Mouse (Mus musculus): ENCODE measurements around the gene Trim44. TPM values are rescaled to one million over a fixed set of nuclear protein-coding genes. Genes with fewer than 3 reads are reported as not detected.
A peak's percentile ranks its signal among the peaks of the same experiment; 100 is the strongest.

The Trim44 gene
- polyA plus RNA-seq (2014; fragmentation: Nextera tagmentation; extraction: Ambion mirVana): 48.4 and 52.2 TPM in 2 replicates

DNA sequence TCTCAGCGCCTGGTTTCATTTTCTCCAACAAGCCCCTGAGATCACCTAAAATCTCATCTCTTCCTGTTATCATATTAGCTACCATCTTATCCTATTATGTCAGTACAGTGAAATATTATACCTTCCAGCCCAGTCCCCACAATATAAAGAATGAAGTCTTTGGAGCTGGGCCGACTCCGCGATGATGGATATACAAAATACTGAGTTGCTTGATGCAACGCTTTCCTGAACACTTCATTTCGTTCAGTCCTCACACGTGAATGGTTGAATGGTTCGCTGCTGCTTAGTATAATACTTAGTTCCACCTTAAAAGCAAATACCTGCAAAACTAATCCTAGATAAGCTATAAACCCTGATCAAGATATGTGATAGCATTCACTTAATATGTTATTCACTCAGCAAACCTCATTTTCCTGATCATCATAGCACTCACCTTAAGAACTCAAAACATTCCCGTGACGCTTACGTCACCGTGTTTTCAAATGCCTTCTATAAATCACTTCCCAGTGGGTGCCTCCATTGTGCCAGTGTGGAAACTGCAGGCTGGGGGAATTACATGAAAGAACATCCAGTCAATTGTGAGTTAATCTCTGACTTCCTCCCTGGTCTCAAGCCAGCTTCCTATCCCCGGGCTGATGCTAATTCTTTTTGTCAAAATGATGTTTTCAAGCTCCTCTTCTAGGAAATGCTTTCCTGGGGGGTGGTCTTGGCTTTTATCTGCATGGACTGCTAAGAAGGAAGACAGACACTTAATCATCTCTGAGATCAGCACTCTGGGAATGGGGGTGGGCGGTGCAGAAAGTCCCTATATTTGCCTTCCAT, at the start of gene Trim44:
Trim44 (minus strand) TSS at position 466 of the 822 bp plus-strand sequence.
- 41% methylated on average over 14 of the region's 14 CpGs for WGBS
- no peak within 1 kb of the TSS for H3K9ac ChIP-seq (ENCODE audit: low read length)
- H3K27ac ChIP-seq (ENCODE audit: low read depth, low read length): no peak within 1 kb of the TSS
- no peaks in the 10 kb centered on the region for H3K36me3 ChIP-seq (ENCODE audit: control insufficient read depth, insufficient read depth, low read length)
- peak; percentile 35; the same call in 1 of the 2 replicates for ATAC-seq (ENCODE audit: insufficient read depth, low FRiP score, low TSS enrichment)
- no peak within 1 kb of the TSS for H3K4me3 ChIP-seq (ENCODE audit: low read depth, low read length)
- DNase-seq (ENCODE audit: low spot score): peak; percentile 47
- no peak within 1 kb of the TSS for H3K4me2 ChIP-seq (ENCODE audit: low read depth)
- no peaks in the 10 kb centered on the region for H3K9me3 ChIP-seq (ENCODE audit: control insufficient read depth, low read length)
- peaks cover 3% of the 10 kb centered on the region; the same call in 1 of the 2 replicates for H3K4me1 ChIP-seq (ENCODE audit: control insufficient read depth, insufficient read depth, low read length)
- H3K27me3 ChIP-seq (ENCODE audit: control insufficient read depth, insufficient read depth, low read length): no peaks in the 10 kb centered on the region

GRCm38 (mm10) chr2:102455126-102455525, 47.5 kb upstream of the Trim44 start:
- Histone ChIP-seq H3K27ac (ENCODE audit: low read depth, low read length) (no peak overlapping the region), H3K27me3 (ENCODE audit: control insufficient read depth, insufficient read depth, low read length) (no peaks in the 10 kb centered on the region), H3K4me2 (ENCODE audit: low read depth) (no peak overlapping the region), H3K4me3 (ENCODE audit: low read depth, low read length) (no peak overlapping the region), H3K36me3 (ENCODE audit: control insufficient read depth, insufficient read depth, low read length) (no peaks in the 10 kb centered on the region), H3K9me3 (ENCODE audit: control insufficient read depth, low read length) (no peaks in the 10 kb centered on the region), H3K9ac (ENCODE audit: low read length) (no peak overlapping the region), H3K4me1 (ENCODE audit: control insufficient read depth, insufficient read depth, low read length) (peaks cover 7% of the 10 kb centered on the region; the same call in 1 of the 2 replicates)
- DNase-seq (ENCODE audit: low spot score): no peak
- ATAC-seq (ENCODE audit: insufficient read depth, low FRiP score, low TSS enrichment): no peak
- WGBS: 82% methylated on average over 1 of the region's 1 CpGs

DNA sequence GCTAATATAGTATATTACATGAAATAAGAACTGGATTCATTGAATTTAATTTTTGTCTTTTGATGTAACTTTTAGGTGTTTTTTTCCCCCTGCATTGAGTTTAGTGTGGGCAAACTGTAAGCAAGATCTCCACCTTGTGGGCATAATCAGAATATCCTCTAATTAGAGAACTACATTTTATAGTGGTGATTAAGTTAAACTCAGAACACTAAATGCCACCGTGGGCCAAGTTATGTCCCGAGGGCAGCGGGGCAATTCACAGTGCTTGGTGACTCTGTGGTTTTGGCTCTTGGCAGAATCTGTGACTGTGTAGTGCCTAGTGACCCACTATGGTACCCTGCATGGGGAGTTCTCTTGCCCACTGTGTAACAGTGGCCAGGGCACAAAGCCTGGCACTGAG, 45.8 kb upstream of the Trim44 start:
- no peak for DNase-seq (ENCODE audit: low spot score)
- no peak overlapping the region for H3K4me3 ChIP-seq (ENCODE audit: low read depth, low read length)
- H3K9ac ChIP-seq (ENCODE audit: low read length): no peak overlapping the region
- H3K27me3 ChIP-seq (ENCODE audit: control insufficient read depth, insufficient read depth, low read length): no peaks in the 10 kb centered on the region
- H3K9me3 ChIP-seq (ENCODE audit: control insufficient read depth, low read length): no peaks in the 10 kb centered on the region
- WGBS: 35% methylated on average over 3 of the region's 3 CpGs
- H3K36me3 ChIP-seq (ENCODE audit: control insufficient read depth, insufficient read depth, low read length): no peaks in the 10 kb centered on the region
- ATAC-seq (ENCODE audit: insufficient read depth, low FRiP score, low TSS enrichment): no peak
- peaks cover 12% of the 10 kb centered on the region; the same call in 1 of the 2 replicates for H3K4me1 ChIP-seq (ENCODE audit: control insufficient read depth, insufficient read depth, low read length)
- no peak overlapping the region for H3K4me2 ChIP-seq (ENCODE audit: low read depth)
- no peak overlapping the region for H3K27ac ChIP-seq (ENCODE audit: low read depth, low read length)

DNA sequence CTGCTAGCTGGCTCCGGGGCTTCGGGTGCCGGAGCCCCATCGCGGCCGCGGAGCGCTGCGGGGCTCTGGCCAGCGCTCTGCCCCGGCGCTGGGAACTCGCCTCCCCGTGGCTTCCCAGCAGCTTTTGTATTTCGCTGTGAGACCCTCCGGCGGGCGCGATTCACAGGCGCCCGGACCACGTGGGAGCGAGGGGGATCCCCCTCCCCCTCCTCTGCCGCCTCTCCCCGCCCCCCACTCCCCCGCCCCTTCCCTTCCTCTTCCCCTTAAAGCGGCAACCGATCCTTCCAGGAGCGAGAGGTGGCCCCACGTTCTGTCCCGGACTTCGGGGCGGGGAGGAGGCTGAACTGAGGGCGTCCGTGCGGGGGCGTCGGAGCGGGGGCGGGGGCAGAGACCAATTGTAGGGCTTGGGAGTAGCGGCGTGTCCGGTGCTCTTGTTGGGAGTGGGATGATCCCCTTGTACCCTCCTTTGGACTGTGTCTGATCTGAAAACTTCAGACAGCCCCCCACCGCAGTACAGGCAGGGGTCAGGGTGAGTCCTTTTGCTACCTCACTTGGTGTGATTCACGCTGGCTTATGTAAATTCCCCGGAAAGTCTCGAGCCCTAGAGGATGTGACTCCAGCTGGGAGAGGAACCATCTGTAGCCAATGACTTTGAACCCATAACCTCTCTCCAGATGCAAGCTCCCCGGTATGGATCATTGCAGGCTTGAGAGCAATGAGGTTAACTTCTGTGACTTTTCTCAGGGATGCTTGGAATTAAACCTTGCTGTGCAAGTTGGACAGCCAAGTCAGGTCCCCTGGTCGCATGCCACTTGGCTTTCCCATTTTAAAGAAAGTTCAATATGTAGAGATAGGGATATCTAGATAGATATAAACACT, 44.3 kb upstream of the Trim44 start, which contains the start of gene Fjx1:
Fjx1 (minus strand) TSS at position 829 of the 879 bp plus-strand sequence.
- no peaks in the 10 kb centered on the region for H3K9me3 ChIP-seq (ENCODE audit: control insufficient read depth, low read length)
- H3K4me3 ChIP-seq (ENCODE audit: low read depth, low read length): peak within 1 kb of the TSS; percentile 84
- no peaks in the 10 kb centered on the region for H3K27me3 ChIP-seq (ENCODE audit: control insufficient read depth, insufficient read depth, low read length)
- peak within 1 kb of the TSS; percentile 95 for H3K27ac ChIP-seq (ENCODE audit: low read depth, low read length)
- peak within 1 kb of the TSS; percentile 95 for H3K9ac ChIP-seq (ENCODE audit: low read length)
- peak within 1 kb of the TSS; percentile 96 for H3K4me2 ChIP-seq (ENCODE audit: low read depth)
- ATAC-seq (ENCODE audit: insufficient read depth, low FRiP score, low TSS enrichment) (peak; percentile 86), DNase-seq (ENCODE audit: low spot score) (peak; percentile 89)
- H3K4me1 ChIP-seq (ENCODE audit: control insufficient read depth, insufficient read depth, low read length): peaks cover 12% of the 10 kb centered on the region; the same call in 1 of the 2 replicates
- under 1% methylated on average over 26 of the region's 49 CpGs for WGBS
- H3K36me3 ChIP-seq (ENCODE audit: control insufficient read depth, insufficient read depth, low read length): no peaks in the 10 kb centered on the region

- Histone ChIP-seq H3K9ac (ENCODE audit: low read length) (peak overlapping the region; percentile 95), H3K4me3 (ENCODE audit: low read depth, low read length) (peak overlapping the region; percentile 84), H3K27me3 (ENCODE audit: control insufficient read depth, insufficient read depth, low read length) (no peaks in the 10 kb centered on the region), H3K4me1 (ENCODE audit: control insufficient read depth, insufficient read depth, low read length) (peaks cover 12% of the 10 kb centered on the region; the same call in 1 of the 2 replicates), H3K36me3 (ENCODE audit: control insufficient read depth, insufficient read depth, low read length) (no peaks in the 10 kb centered on the region), H3K27ac (ENCODE audit: low read depth, low read length) (peak overlapping the region; percentile 95), H3K4me2 (ENCODE audit: low read depth) (peak overlapping the region; percentile 96), H3K9me3 (ENCODE audit: control insufficient read depth, low read length) (no peaks in the 10 kb centered on the region)
- DNase-seq (ENCODE audit: low spot score) (peak; percentile 69), ATAC-seq (ENCODE audit: insufficient read depth, low FRiP score, low TSS enrichment) (peak; percentile 54)
- under 1% methylated on average over 91 of the region's 109 CpGs for WGBS
Observed at GRCm38 (mm10) chr2:102450761-102451670, 43.4 kb upstream of the Trim44 start.

DNA sequence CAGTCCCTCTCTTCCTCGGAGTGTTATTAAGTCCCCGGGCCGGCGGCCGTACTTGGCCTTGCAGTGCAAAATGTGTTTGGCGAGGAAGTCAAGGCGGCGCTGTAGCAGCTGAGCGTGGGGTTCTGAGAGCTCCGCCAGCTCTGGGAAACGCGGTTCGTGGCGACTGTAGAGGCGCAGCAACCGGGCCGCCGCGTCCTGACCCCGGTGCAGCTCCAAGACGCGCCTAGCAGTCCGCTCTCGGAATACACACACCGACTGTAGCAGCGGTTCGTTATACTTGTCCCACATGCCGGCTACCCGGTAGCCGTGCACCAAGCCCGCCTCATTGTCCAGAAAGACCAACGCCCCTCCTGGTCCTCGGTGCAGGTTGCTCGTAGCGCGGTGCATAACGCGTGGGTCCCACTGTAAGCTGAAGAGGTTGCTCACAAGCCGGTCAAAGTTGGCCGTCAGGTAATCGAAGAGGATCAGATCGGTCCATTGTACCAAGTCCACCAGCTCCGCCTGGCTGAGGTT, 42.7 kb upstream of the Trim44 start:
- Histone ChIP-seq H3K36me3 (ENCODE audit: control insufficient read depth, insufficient read depth, low read length) (no peaks in the 10 kb centered on the region), H3K4me2 (ENCODE audit: low read depth) (peak overlapping the region; percentile 96), H3K4me1 (ENCODE audit: control insufficient read depth, insufficient read depth, low read length) (peaks cover 12% of the 10 kb centered on the region; the same call in 1 of the 2 replicates), H3K9me3 (ENCODE audit: control insufficient read depth, low read length) (no peaks in the 10 kb centered on the region), H3K9ac (ENCODE audit: low read length) (peak overlapping the region; percentile 95), H3K27me3 (ENCODE audit: control insufficient read depth, insufficient read depth, low read length) (no peaks in the 10 kb centered on the region), H3K4me3 (ENCODE audit: low read depth, low read length) (peak overlapping the region; percentile 84), H3K27ac (ENCODE audit: low read depth, low read length) (peak overlapping the region; percentile 95)
- WGBS: under 1% methylated on average over 43 of the region's 43 CpGs
- ATAC-seq (ENCODE audit: insufficient read depth, low FRiP score, low TSS enrichment) (peak; percentile 11), DNase-seq (ENCODE audit: low spot score) (peak; percentile 74)

DNA sequence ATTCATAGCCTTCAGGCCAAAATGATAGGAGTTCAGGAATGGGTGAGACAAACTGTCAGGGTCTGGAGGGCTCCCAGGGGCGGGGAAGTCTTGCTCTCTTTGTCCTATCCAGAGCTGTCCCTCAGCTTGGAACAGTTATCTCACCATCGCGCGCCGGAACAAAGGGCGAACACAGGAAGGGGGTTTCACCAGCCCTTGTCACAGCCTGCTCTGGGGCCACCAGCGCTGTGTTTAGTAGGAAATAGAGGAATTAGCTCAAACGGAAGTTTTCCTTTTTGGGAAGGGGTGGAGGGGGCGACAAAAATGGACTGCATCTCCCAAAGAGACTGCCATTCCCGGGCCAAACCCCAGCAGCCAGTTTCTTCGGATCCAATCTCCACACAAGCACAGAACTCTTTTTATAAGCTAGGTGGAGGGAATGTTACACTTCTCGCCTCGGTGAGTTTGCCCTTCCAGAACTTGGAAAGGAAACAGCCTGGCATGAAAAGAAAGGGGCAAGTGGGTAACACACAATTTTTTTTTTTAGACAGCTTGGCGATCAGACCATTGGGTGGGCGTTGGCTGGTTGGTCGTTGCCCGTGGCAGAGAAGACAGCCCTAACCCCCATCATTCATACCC, 42.1 kb upstream of the Trim44 start:
- ATAC-seq (ENCODE audit: insufficient read depth, low FRiP score, low TSS enrichment): peak; percentile 17
- Histone ChIP-seq H3K9me3 (ENCODE audit: control insufficient read depth, low read length) (no peaks in the 10 kb centered on the region), H3K27me3 (ENCODE audit: control insufficient read depth, insufficient read depth, low read length) (no peaks in the 10 kb centered on the region), H3K4me1 (ENCODE audit: control insufficient read depth, insufficient read depth, low read length) (peaks cover 12% of the 10 kb centered on the region; the same call in 1 of the 2 replicates), H3K4me2 (ENCODE audit: low read depth) (peak overlapping the region; percentile 96), H3K9ac (ENCODE audit: low read length) (peak overlapping the region; percentile 95), H3K36me3 (ENCODE audit: control insufficient read depth, insufficient read depth, low read length) (no peaks in the 10 kb centered on the region), H3K27ac (ENCODE audit: low read depth, low read length) (peak overlapping the region; percentile 95), H3K4me3 (ENCODE audit: low read depth, low read length) (peak overlapping the region; percentile 84)
- DNase-seq (ENCODE audit: low spot score): peak; percentile 83
- 1% methylated on average over 17 of the region's 17 CpGs for WGBS
